Mouse (Mus musculus) intestine, embryonic 14.5 days (tissue): Measurements from ENCODE around the gene Epha6. TPM values are rescaled to one million over a fixed set of nuclear protein-coding genes. Genes with fewer than 3 reads are reported as not detected.
"Not testable (repeated sequence)": the region's sequence is repeated elsewhere in the genome, so short reads cannot be mapped to it uniquely, and the experiment has no call there.

Source experiments
- ATAC-seq: fragments of 200-750 bp; cut with Nextera tagmentation; replicated peaks from 2 replicates; pipeline ENCODE4 v1.8.0; 2017; ENCODE audit warnings: low read depth, moderate number of reproducible peaks, moderate TSS enrichment, moderate library complexity; ENCODE audit not compliant: low FRiP score, low TSS enrichment
- DNase-seq: peaks from one replicate; pipeline ENCODE4 v3.0.0-alpha.2; 2018; ENCODE audit warnings: low spot score
- H3K27ac ChIP-seq: fragments of 300-500 bp; sonication (generic); 2 replicates; pipeline ENCODE4 v1.5.1; 2014; ENCODE audit warnings: low read depth, mild to moderate bottlenecking, control low read depth
- H3K27me3 ChIP-seq: fragments of 300-500 bp; sonication (generic); replicated peaks from 2 replicates; pipeline ENCODE4 v1.6.1; 2014; ENCODE audit warnings: low read length, control low read depth; ENCODE audit not compliant: control insufficient read depth, insufficient read depth
- H3K36me3 ChIP-seq: fragments of 300-500 bp; sonication (generic); 2 replicates; pipeline ENCODE4 v1.6.1; 2014; ENCODE audit warnings: low read length, control low read depth; ENCODE audit not compliant: control insufficient read depth, insufficient read depth
- H3K4me1 ChIP-seq: fragments of 300-500 bp; sonication (generic); replicated peaks from 2 replicates; pipeline ENCODE4 v1.6.1; 2014; ENCODE audit warnings: low read length, control low read depth, mixed read lengths; ENCODE audit not compliant: control insufficient read depth, insufficient read depth
- H3K4me2 ChIP-seq: fragments of 300-500 bp; sonication (generic); 2 replicates; pipeline ENCODE4 v1.6.1; 2014; ENCODE audit warnings: low read length
- H3K4me3 ChIP-seq: fragments of 300-500 bp; sonication (generic); 2 replicates; pipeline ENCODE4 v1.5.1; 2014; ENCODE audit warnings: low read depth, low read length, control low read depth, mixed read lengths
- H3K9ac ChIP-seq: fragments of 300-500 bp; sonication (generic); 2 replicates; pipeline ENCODE4 v1.6.1; 2014; ENCODE audit warnings: mild to moderate bottlenecking, low read length
- H3K9me3 ChIP-seq: fragments of 300-500 bp; sonication (generic); 2 replicates; pipeline ENCODE4 v1.6.1; 2016; ENCODE audit warnings: low read length, control low read depth; ENCODE audit not compliant: control insufficient read depth
- WGBS: fragments of 180-500 bp; shearing (Covaris S2); extraction: QIAGEN DNeasy Blood & Tissue Kit; methylation state at CpG from one replicate; pipeline ENCODE4 v1.1.7; 2014; 5-methylcytosine and 5-hydroxymethylcytosine counted together
- polyA plus RNA-seq: library from polyadenylated mRNA; unstranded; fragments of >200 nt; fragmentation: Nextera tagmentation; extraction: Ambion mirVana; gene quantifications from 2 replicates; pipeline ENCODE4 v1.2.1, GENCODE M21; 2014

Gene Epha6
- polyA plus RNA-seq, 1 experiment from 2014 or later, result 0.27 TPM

- no peaks in the 10 kb centered on the region for H3K36me3 ChIP-seq
- no peak overlapping the region for H3K27ac ChIP-seq
- H3K4me2 ChIP-seq, result no peak overlapping the region
- H3K9me3 ChIP-seq, result no peaks in the 10 kb centered on the region
- no peaks in the 10 kb centered on the region for H3K4me1 ChIP-seq
- no peaks in the 10 kb centered on the region for H3K27me3 ChIP-seq
- no peak for DNase-seq
- no peak overlapping the region for H3K4me3 ChIP-seq
- no peak for ATAC-seq
- WGBS, result 76% methylated on average over 5 of the region's 5 CpGs
- H3K9ac ChIP-seq, result no peak overlapping the region
These were observed 772.9 kb downstream of the Epha6 start for GRCm38 (mm10) chr16:59832468-59832867.

- Histone ChIP-seq H3K4me3 (no peak overlapping the region), H3K27ac (no peak overlapping the region), H3K9me3 (no peaks in the 10 kb centered on the region), H3K36me3 (no peaks in the 10 kb centered on the region), H3K4me2 (no peak overlapping the region), H3K9ac (no peak overlapping the region), H3K4me1 (no peaks in the 10 kb centered on the region), H3K27me3 (no peaks in the 10 kb centered on the region)
- ATAC-seq (no peak), DNase-seq (no peak)
- whole genome bisulfite sequencing, result 87% methylated on average over 13 of the region's 13 CpGs
These were observed 775.7 kb downstream of the Epha6 start for GRCm38 (mm10) chr16:59829655-59830054.

GRCm38 (mm10) chr16:59799790-59800189 is 805.5 kb downstream of the Epha6 start:
- 81% methylated on average over 4 of the region's 4 CpGs for WGBS
- H3K4me3 ChIP-seq, H3K9ac ChIP-seq, H3K9me3 ChIP-seq, H3K36me3 ChIP-seq, H3K27ac ChIP-seq, H3K27me3 ChIP-seq, DNase-seq, ATAC-seq, H3K4me1 ChIP-seq, H3K4me2 ChIP-seq: not testable (repeated sequence)

- no peaks in the 10 kb centered on the region for H3K36me3 ChIP-seq
- no peak overlapping the region for H3K27ac ChIP-seq
- DNase-seq (no peak), ATAC-seq (no peak)
- H3K4me1 ChIP-seq, result no peaks in the 10 kb centered on the region
- H3K27me3 ChIP-seq, result no peaks in the 10 kb centered on the region
- H3K9me3 ChIP-seq, result no peaks in the 10 kb centered on the region
- no peak overlapping the region for H3K4me2 ChIP-seq
- no peak overlapping the region for H3K4me3 ChIP-seq
- 78% methylated on average over 2 of the region's 2 CpGs for WGBS
- no peak overlapping the region for H3K9ac ChIP-seq
These were observed 833.0 kb downstream of the Epha6 start for GRCm38 (mm10) chr16:59772297-59772696.

GRCm38 (mm10) chr16:59770421-59770820 is 834.9 kb downstream of the Epha6 start:
- DNase-seq, result no peak

GRCm38 (mm10) chr16:59769936-59770335 is 835.4 kb downstream of the Epha6 start:
- Histone ChIP-seq H3K36me3 (no peaks in the 10 kb centered on the region), H3K4me1 (no peaks in the 10 kb centered on the region), H3K27me3 (no peaks in the 10 kb centered on the region), H3K9ac (no peak overlapping the region), H3K4me3 (no peak overlapping the region), H3K9me3 (no peaks in the 10 kb centered on the region), H3K4me2 (no peak overlapping the region), H3K27ac (no peak overlapping the region)
- ATAC-seq, result no peak
- DNase-seq, result no peak
- 90% methylated on average over 7 of the region's 7 CpGs for WGBS

More at GRCm38 (mm10) chr16:59770421-59770820, 834.9 kb downstream of the Epha6 start:
- H3K4me1 ChIP-seq, result no peaks in the 10 kb centered on the region
- ATAC-seq, result no peak
- no peak overlapping the region for H3K4me3 ChIP-seq
- H3K27me3 ChIP-seq, result no peaks in the 10 kb centered on the region
- H3K4me2 ChIP-seq, result no peak overlapping the region
- no peak overlapping the region for H3K9ac ChIP-seq
- no peak overlapping the region for H3K27ac ChIP-seq
- 90% methylated on average over 1 of the region's 1 CpGs for WGBS
- H3K36me3 ChIP-seq, result no peaks in the 10 kb centered on the region
- H3K9me3 ChIP-seq, result no peaks in the 10 kb centered on the region

GRCm38 (mm10) chr16:59760875-59761274 is 844.5 kb downstream of the Epha6 start:
- Histone ChIP-seq H3K27me3 (no peaks in the 10 kb centered on the region), H3K36me3 (no peaks in the 10 kb centered on the region), H3K27ac (no peak overlapping the region), H3K4me1 (no peaks in the 10 kb centered on the region), H3K4me3 (no peak overlapping the region), H3K9ac (no peak overlapping the region), H3K4me2 (no peak overlapping the region), H3K9me3 (no peaks in the 10 kb centered on the region)
- 70% methylated on average over 4 of the region's 4 CpGs for WGBS
- DNase-seq (no peak), ATAC-seq (no peak)

- DNase-seq, result no peak
- H3K4me2 ChIP-seq, result no peak overlapping the region
- no peaks in the 10 kb centered on the region for H3K27me3 ChIP-seq
- no peak for ATAC-seq
- H3K36me3 ChIP-seq, result no peaks in the 10 kb centered on the region
- H3K9me3 ChIP-seq, result no peaks in the 10 kb centered on the region
- H3K27ac ChIP-seq, result no peak overlapping the region
- WGBS, result 65% methylated on average over 4 of the region's 4 CpGs
- no peaks in the 10 kb centered on the region for H3K4me1 ChIP-seq
- no peak overlapping the region for H3K9ac ChIP-seq
- H3K4me3 ChIP-seq, result no peak overlapping the region
These were observed 854.4 kb downstream of the Epha6 start for GRCm38 (mm10) chr16:59750905-59751304.

- Histone ChIP-seq H3K27me3 (no peaks in the 10 kb centered on the region), H3K9me3 (no peaks in the 10 kb centered on the region), H3K4me1 (no peaks in the 10 kb centered on the region), H3K9ac (no peak overlapping the region), H3K27ac (no peak overlapping the region), H3K4me3 (no peak overlapping the region), H3K36me3 (no peaks in the 10 kb centered on the region), H3K4me2 (no peak overlapping the region)
- no peak for ATAC-seq
- 60% methylated on average over 1 of the region's 1 CpGs for WGBS
- no peak for DNase-seq
These were observed 861.7 kb downstream of the Epha6 start for GRCm38 (mm10) chr16:59743669-59744068.
